Mouse (Mus musculus) 3T3-L1 (cell line): ENCODE measurements at regions not wholly inside any gene's neighbourhood (a gene's known extent, or its start where the extent isn't known, plus 50 kb on each side); places are given as distances from the start of the nearest gene placed in this dataset.

Source experiments
- DNase-seq: peaks from one replicate; pipeline ENCODE4 v3.0.0-alpha.2; 2015; ENCODE audit warnings: low read depth, low spot score

DNA sequence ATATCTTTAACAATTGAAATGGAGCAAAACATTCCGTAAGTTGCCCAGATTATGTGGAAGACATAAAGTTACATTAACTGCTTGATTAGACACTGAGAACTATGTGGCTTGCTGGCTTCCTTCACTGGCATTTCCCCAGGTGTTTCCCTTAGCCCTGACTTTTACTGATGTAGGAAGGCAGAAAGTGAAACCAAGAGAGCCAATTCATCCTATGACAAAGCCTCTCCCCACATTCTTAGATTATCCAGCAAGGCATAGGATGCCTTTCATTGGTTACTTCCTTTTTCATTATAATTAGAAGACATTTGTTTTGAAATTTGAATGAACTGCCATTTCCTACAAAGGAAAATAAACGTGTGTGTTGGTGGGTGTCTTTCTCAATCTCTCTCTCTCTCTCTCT lies 72.1 kb downstream of the Cdc42ep3 start:
- DNase-seq: peak; percentile 44

GRCm38 (mm10) chr17:79273551-79273950 lies 81.3 kb downstream of the Cdc42ep3 start:
- peak; percentile 50 for DNase-seq

DNA sequence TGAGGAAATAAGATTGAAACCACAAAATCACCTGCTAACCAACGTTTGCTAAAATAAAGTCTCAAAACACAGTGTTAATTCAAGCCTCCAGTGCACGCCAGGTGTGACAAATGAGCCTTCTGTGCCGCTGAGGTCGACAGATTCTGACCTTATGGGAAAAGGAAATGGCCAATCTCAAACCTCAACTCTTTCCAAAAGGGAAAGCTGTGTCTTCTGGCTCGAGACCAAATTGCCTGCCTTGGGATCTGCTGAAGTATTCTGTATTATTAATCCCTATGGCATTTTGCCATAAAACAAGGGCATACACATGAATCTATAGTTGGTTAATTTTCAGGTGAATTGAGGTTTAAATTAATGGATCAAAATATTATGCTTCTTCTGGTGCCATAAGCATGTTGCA lies 95.2 kb downstream of the Cdc42ep3 start:
- DNase-seq: no peak

DNA sequence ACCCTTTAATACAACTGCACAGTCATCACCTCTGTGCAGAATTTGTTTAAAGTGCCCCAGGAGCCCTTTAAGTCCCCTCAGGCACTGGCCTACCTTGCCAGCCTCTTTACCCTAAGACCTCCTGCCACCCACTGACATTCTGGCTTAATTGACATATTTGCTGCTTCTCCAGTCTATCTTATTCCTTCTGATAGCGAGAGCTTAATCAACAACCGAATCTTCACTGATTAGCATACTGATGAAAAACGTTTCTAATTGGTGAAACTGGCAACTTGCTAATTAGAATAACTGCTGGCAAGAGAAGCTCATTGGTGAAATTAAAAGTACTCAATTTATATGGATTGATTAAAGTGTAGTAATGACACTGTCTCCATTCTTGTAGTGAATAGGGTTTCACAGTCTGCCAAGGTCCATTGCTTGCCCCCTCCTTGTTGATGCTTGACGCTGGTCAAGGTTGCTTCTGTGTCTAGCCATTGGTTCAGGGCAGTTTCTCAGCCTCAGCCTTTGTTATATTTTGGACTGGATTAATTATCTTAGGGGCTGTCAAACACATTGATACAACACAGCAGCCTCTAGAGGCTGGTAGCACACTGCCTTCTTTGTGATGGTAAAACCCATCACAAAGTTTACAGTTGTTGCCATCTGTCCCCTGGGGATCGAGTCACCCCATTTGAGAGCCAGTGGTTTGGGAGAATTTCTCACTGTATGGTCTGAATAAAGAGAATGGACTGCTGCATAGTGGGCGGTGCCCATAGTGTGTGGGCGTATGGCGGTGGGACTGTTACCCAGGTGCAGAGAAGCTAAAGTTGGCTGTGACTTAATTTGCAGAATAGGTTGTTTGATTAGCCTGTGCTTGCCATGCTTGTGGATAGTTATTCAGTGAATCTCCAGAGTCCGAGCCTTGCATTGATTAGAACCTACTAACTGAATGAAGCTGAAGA lies 107.7 kb downstream of the Cdc42ep3 start:
- DNase-seq: peak; percentile 34

DNA sequence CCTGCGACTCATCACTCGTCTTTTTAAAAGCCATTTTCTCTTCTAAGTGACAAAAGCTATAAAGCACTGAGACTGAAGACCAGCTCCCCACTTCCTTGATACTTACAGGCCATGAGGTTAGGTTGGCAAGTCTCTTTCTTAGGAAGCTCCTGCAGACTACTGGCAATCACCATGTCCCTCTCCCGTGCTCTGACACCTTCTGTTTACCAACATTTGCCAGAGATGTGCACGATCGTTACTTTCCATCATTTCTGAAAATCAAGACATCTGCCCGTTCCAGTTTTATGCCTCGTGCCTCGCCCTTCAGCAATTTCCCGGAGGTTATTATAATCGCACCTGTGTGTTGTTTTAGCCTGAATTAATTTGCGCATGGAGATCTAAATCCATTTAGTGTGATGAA lies 110.8 kb downstream of the Cdc42ep3 start:
- DNase-seq: no peak

DNA sequence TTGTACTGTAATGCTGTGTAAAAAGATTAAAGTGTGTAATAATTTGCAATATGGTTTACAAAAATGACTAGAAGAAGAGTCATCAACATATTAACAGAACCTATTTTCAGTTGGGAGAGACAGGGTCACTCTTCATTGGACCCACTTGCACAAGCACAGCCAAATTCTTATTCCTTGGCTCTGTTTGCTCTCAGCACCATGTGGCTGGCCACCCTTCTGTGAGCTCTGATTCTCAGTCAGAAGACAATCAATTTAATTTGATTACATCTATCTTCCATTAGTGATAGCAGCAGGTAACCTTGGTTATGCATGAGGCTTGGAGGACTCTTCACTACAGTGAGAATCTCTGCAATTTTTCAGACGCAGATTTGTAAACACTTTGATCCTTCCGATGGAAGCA lies 111.5 kb downstream of the Cdc42ep3 start:
- no peak for DNase-seq

- DNase-seq: no peak
These were observed 113.4 kb downstream of the Cdc42ep3 start for GRCm38 (mm10) chr17:79241489-79241888.

- no peak for DNase-seq
These were observed 118.6 kb downstream of the Cdc42ep3 start for GRCm38 (mm10) chr17:79236244-79236781.

GRCm38 (mm10) chr17:79230653-79231489 lies 124.0 kb downstream of the Cdc42ep3 start:
- DNase-seq: no peak

DNA sequence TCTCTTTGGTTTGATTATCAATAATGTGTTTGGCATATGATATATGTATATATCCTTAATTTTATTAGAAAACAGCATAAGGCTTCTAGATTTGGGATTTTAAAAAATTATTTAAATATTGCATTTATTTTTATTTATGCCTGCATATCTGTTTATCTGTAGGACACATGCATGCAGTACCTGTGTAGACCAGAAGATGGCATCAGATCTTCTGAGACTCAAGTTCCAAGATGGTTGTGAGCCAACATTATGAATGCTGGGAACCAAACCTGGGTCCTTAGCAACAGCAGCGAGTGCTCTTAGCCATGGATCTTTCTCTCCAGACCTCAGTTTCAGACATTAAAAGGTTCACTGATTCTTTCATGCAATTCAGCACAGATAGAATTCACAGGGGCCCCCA lies 148.3 kb downstream of the Cdc42ep3 start:
- peak; percentile 14 for DNase-seq

DNA sequence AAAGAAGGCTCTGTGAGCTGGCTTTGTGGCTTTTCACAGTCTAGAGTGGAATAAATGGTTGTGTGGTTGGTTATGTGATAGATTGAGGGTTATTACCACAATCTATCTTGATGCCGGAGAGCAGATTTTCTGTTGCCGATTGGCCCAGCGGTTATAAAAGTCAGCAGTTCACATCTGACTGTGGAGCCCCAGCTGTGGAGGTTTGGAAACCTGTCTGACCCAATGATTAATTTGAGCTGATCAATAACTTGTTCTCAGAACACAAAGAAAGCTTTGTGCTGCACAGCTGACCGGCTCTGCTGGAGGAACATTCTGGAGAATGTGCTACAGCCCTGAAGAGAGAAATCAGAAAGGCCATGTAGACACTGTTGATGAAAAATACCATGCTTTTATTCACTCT lies 148.8 kb downstream of the Cdc42ep3 start:
- DNase-seq: no peak

GRCm38 (mm10) chr17:79199814-79200491 lies 148.2 kb downstream of the Qpct start:
- DNase-seq: no peak

GRCm38 (mm10) chr17:79191871-79192373 lies 140.2 kb downstream of the Qpct start:
- peak; percentile 17 for DNase-seq

- peak; percentile 43 for DNase-seq
These were observed 136.6 kb downstream of the Qpct start for GRCm38 (mm10) chr17:79188282-79188681.

DNA sequence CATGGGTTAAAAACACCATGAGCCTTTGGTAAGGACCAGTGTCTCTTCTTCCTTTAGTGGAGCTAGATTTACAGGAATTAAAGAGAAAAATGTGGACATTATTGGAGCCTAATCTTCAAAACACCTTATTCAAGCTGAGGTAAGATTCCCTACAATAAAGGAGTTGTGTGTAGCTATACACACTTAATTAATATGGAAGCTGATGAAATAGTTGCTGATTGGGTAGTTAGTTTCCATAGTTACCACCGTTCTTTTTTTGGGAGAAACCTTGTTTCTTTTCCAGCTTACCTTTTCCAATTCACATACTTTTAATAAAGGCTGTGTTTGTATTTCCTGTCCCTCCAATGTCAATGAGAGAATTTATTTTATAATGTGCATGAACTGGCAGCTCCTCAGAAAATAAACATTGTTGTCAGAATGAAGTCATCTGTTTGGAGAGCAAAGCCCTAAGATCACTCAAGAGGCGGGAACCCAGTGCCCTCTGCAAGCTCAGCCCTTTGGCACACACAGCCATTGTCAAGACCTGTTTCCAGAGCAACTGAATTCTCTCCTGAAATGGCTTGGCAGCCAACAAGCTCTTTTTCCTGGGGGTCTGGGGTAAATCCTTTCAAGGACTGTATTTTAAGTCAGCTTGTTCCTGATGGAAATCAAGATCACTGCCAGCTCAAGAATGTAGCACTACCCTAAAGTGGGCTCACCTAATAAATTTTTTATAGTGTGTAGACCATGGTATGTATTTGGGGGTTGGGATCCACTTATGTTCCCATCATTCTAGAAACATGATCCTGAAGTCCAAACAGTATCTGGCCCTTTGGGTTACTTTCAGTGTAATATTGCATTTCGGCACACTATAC lies 128.8 kb downstream of the Qpct start:
- peak; percentile 50 for DNase-seq

DNA sequence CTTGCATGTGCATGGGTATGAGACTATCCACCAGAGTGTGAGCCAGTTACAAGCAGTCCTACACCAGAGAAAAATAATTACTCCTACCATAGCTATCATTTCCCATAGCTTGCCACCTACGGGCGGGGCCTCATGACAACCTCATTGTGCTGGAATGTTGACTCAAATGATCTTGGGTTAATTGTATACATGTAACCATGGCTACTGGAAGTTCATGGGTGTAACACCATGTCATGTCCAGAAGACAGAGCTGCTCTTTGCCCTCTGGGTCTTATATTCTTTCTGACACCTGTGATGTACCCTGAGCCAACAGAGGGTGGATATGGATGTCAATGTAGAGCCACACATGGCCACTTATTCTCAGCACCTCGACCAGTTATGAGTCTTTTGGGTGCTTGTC lies 125.6 kb downstream of the Qpct start:
- DNase-seq: peak; percentile 59

GRCm38 (mm10) chr17:79176356-79176755 lies 124.7 kb downstream of the Qpct start:
- no peak for DNase-seq

DNA sequence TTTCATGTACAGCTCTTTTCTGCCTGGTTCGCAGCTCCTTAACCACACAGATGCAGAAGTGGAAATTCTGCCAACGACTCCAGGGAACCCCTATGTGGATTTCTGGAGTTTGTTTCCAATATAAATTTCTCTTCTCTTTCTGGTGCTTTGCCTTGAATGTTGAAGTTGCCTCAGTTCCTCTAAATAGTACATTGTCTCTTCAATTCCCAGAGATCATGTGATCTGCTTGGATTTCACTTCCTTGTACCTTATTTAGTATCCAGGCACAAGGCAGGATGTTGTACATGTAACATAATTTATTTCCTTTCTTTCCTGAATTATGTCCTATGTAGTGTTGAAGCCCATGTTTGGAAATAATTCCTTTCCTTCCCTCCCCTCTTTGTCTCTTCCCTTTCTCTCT lies 123.7 kb downstream of the Qpct start:
- DNase-seq: no peak

DNA sequence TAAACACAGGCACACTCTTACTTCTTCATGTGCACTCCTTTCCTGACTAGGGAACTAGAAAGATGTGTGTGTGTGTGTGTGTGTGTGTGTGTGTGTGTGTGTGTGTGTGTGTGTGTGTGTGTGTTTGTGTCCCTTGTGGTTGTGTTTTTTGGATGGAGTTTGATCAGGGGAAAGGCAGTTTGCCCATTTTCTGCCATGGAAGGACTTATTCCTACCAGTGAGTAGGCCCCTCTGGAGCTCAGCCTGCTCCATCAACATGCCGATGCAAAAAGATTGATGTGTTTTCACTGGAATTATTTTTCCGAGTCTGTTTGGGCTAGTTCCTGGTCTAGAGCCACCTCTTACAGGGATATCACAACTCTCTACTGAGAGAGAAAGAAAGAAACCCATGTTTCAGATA lies 120.6 kb downstream of the Qpct start:
- DNase-seq: peak; percentile 39

DNA sequence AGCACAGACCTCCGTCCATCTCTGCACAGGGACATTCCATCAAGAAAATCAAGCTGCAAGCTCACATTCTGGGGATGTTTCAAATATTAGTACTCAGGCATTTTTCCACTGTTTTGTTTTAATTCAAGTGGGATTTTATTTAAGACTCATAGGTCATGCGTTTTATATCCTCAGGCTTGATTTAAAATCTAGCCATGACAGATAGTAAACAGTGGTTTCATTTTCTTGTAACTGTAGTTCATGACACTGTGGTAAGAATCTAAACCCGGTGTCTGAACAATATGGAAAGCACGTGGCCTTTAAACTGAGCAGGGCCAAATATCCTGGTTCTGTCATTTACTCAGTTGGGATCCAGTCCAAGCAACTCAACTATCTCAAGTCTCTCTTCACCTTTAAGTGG lies 119.0 kb downstream of the Qpct start:
- DNase-seq: peak; percentile 71

DNA sequence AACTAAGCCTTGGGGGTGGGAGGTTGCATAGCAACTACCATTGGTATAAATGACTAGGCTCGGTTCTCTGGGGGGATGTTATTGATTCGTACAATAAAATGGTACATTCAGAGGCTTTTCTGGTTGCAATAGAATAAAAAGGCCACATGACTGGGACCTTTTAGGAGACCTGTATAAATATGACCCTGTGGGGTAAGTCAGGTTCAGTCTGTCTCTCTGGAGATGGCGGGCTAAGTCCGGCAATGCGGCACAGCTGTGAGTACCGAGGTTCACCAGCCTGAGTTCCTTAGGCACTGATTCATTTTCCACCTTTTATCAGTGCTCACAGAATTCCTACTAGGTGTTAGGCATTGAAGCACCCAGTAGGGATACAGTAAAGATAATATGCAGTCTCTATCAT lies 115.5 kb downstream of the Qpct start:
- DNase-seq: no peak
